Mouse (Mus musculus) lung, adult 2 months (tissue): ENCODE results near the gene Ciao1. TPM values are rescaled to one million over a fixed set of nuclear protein-coding genes. Genes with fewer than 3 reads are reported as not detected.
"Not testable (repeated sequence)": the region's sequence is repeated elsewhere in the genome, so short reads cannot be mapped to it uniquely, and the experiment has no call there.

ENCODE experiments used
- DNase-seq: peaks from one replicate; pipeline ENCODE4 v3.0.0; 2022
- H3K4me1 ChIP-seq: fragments of 200-500 bp; 2 replicates; pipeline ENCODE4 v1.6.1; 2011; ENCODE audit warnings: low read length; ENCODE audit not compliant: control insufficient read depth, insufficient read depth
- H3K4me3 ChIP-seq: fragments of 200-500 bp; replicated peaks from 2 replicates; pipeline ENCODE3; 2011; ENCODE audit warnings: low read depth, mild to moderate bottlenecking, control low read depth, low read length; ENCODE audit errors: extremely low read depth
- CTCF ChIP-seq: fragments of 200-500 bp; IDR thresholded peaks from 2 replicates; pipeline ENCODE4 v1.5.1; 2011; ENCODE audit warnings: mild to moderate bottlenecking, low read length, control low read depth; ENCODE audit not compliant: insufficient read depth
- POLR2A ChIP-seq: fragments of 200-500 bp; IDR thresholded peaks from 2 replicates; pipeline ENCODE4 v1.6.1; 2011; ENCODE audit warnings: low read depth, mild to moderate bottlenecking, control low read depth, low read length, borderline replicate concordance; ENCODE audit errors: extremely low read depth
- WGBS: fragments of 180-500 bp; shearing (Covaris S2); methylation state at CpG from one replicate; pipeline ENCODE4 v1.1.7; 2018; 5-methylcytosine and 5-hydroxymethylcytosine counted together
- polyA plus RNA-seq: library from polyadenylated mRNA; depleted of rRNA; stranded (reverse); fragments of >200 nt; gene quantifications from 2 replicates; pipeline ENCODE4 v1.2.3, GENCODE M21; 2012; rRNA removed

Gene Ciao1
- polyA plus RNA-seq, 1 experiment, result 67.3 TPM

DNA sequence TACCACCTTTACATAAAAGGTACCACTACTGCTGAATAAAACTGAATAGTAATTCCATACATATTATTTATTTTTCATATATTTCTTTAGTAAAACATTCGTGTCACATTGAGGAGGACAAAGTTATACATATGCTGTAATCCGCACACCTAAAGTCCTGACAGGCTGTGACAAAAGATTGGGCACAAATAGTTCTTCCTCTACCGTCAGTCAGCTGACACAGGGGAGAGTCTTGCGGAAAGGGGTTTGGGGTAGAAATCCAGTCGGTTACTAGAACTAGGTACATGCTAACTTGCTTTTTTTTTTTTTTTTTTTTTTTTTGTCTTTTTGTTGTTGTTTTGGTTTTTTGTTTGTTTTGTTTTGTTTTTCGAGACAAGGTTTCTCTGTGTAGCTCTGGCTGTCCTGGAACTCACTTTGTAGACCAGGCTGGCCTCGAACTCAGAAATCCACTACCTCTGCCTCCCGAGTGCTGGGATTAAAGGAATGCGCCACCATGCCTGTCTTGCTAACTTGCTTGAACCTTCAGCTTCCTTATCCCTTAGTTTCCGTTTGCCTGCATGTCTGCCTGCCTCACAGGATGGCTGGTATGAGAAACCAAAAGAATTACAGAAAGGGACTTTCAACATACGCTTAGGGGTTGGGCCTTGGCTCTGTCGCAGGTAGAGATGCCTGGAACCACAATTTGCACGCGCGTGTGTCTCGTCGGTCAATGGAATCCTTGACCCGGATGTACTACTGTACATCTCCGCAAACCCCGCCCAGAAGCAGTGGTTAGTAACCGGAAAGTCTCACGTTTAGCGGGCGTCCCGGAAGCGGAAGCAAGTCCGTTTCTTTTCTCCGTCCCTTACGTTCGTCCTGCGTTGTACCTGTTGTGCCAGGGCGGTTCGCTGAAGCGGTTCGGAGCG, 39.8 kb downstream of the Ciao1 start, which contains the start of the genes 1810024B03Rik and Snrnp200:
TSS of gene 1810024B03Rik (minus strand) at position 734 of the 905 bp plus-strand sequence.
TSS of gene Snrnp200 (plus strand) at position 840 of the 905 bp plus-strand sequence.
- H3K4me1 ChIP-seq, result peaks cover 3% of the 10 kb centered on the region; the same call in 1 of the 2 replicates
- H3K4me3 ChIP-seq, result peak within 1 kb of the TSS; percentile 88
- DNase-seq, result peak; percentile 91
- WGBS, result 10% methylated on average over 36 of the region's 36 CpGs
- TF ChIP-seq CTCF, result no peak
- peak; percentile 93; the same call in 1 of the 2 replicates for TF ChIP-seq POLR2A

- DNase-seq, result no peak
- TF ChIP-seq POLR2A (no peak), CTCF (no peak)
- no peak overlapping the region for H3K4me3 ChIP-seq
- H3K4me1 ChIP-seq, result peaks cover 3% of the 10 kb centered on the region; the same call in 1 of the 2 replicates
- 96% methylated on average over 2 of the region's 2 CpGs for WGBS
These were observed 40.7 kb downstream of the Ciao1 start for GRCm38 (mm10) chr2:127206916-127207315.

DNA sequence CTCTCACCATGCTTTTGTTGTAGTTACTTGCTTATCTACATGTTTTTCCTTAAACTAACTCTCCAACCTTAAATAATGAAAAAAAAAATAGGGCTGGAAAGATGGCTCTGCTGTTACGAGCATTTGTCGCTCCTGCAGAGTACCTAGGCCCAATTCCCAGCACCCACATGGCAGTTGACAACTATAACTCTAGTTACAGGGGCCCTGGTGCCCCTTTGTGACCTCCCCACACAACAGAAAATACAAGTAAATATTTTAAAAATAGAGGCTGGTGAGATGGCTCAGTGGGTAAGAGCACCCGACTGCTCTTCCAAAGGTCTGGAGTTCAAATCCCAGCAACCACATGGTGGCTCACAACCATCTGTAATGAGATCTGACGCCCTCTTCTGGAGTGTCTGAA, 41.7 kb downstream of the Ciao1 start:
- not testable (repeated sequence) for DNase-seq, H3K4me1 ChIP-seq, H3K4me3 ChIP-seq
- WGBS, result 84% methylated on average over 4 of the region's 4 CpGs

- H3K4me1 ChIP-seq, result peaks cover 3% of the 10 kb centered on the region; the same call in 1 of the 2 replicates
- H3K4me3 ChIP-seq, result no peak overlapping the region
- 26% methylated on average over 3 of the region's 3 CpGs for WGBS
- DNase-seq, result peak; percentile 42
- TF ChIP-seq CTCF, result peak; percentile 55
- TF ChIP-seq POLR2A, result no peak
These were observed 42.7 kb downstream of the Ciao1 start for GRCm38 (mm10) chr2:127204932-127205331.

Other genes with a start within 250 kb of the Ciao1 start
- 2.8 and 3.8 TPM in 2 replicates for gene Ap4e1, start 239.1 kb downstream of the Ciao1 start, polyA plus RNA-seq
- gene Blvra, start 177.2 kb downstream of the Ciao1 start, polyA plus RNA-seq, result 5.6 and 13.3 TPM in 2 replicates
- 1.6 and 2.9 TPM in 2 replicates for gene Ncaph, start 113.9 kb downstream of the Ciao1 start, polyA plus RNA-seq
- 12.8 and 14.6 TPM in 2 replicates for gene Itpripl1, start 104.4 kb downstream of the Ciao1 start, polyA plus RNA-seq
- gene 1810024B03Rik, start 39.5 kb downstream of the Ciao1 start, polyA plus RNA-seq, result 1.2 and 1.6 TPM in 2 replicates
- 41.4 and 52.0 TPM in 2 replicates for gene Snrnp200, start 39.4 kb downstream of the Ciao1 start, polyA plus RNA-seq
- 74.4 and 86.6 TPM in 2 replicates for gene Tmem127, start 92 bp upstream of the Ciao1 start, polyA plus RNA-seq
- 28.9 and 29.3 TPM in 2 replicates for gene Stard7, start 22.4 kb upstream of the Ciao1 start, polyA plus RNA-seq
- gene Dusp2, start 88.3 kb upstream of the Ciao1 start, polyA plus RNA-seq, result 5.2 and 6.3 TPM in 2 replicates
- not detected in 2 replicates for gene Astl, start 90.8 kb upstream of the Ciao1 start, polyA plus RNA-seq
- gene Adra2b, start 115.4 kb upstream of the Ciao1 start, polyA plus RNA-seq, result 0.48 and 0.51 TPM in 2 replicates
- 0.15 and 0.29 TPM in 2 replicates for gene Gpat2, start 177.4 kb upstream of the Ciao1 start, polyA plus RNA-seq
- 11.1 and 14.0 TPM in 2 replicates for gene Fahd2a, start 196.7 kb upstream of the Ciao1 start, polyA plus RNA-seq